Mouse (Mus musculus) heart, embryonic 16.5 days (tissue): ENCODE results near the gene Ccdc86. TPM values are rescaled to one million over a fixed set of nuclear protein-coding genes. Genes with fewer than 3 reads are reported as not detected.

Experiments used
- ATAC-seq: fragments of 200-750 bp; cut with Nextera tagmentation; replicated peaks from 2 replicates; pipeline ENCODE4 v1.8.0; 2017; ENCODE audit warnings: moderate number of reproducible peaks; ENCODE audit not compliant: insufficient read depth, low FRiP score; ENCODE audit errors: extremely low read depth
- H3K27ac ChIP-seq: fragments of 300-500 bp; sonication (generic); 2 replicates; pipeline ENCODE4 v1.5.1; 2014; ENCODE audit warnings: mild to moderate bottlenecking, low read length, control low read depth, moderate library complexity
- H3K27me3 ChIP-seq: fragments of 300-500 bp; sonication (generic); 2 replicates; pipeline ENCODE4 v1.6.1; 2014; ENCODE audit warnings: low read length, mixed read lengths; ENCODE audit not compliant: control insufficient read depth, insufficient read depth
- H3K36me3 ChIP-seq: fragments of 300-500 bp; sonication (generic); 2 replicates; pipeline ENCODE4 v1.6.1; 2014; ENCODE audit not compliant: control insufficient read depth, insufficient read depth
- H3K4me1 ChIP-seq: fragments of 300-500 bp; sonication (generic); 2 replicates; pipeline ENCODE4 v1.6.1; 2014; ENCODE audit warnings: low read length, mixed read lengths; ENCODE audit not compliant: control insufficient read depth, insufficient read depth
- H3K4me2 ChIP-seq: fragments of 300-500 bp; sonication (generic); 2 replicates; pipeline ENCODE4 v1.6.1; 2014; ENCODE audit warnings: low read depth, mild to moderate bottlenecking, control low read depth, low read length
- H3K4me3 ChIP-seq: fragments of 300-500 bp; sonication (generic); 2 replicates; pipeline ENCODE4 v1.5.1; 2014; ENCODE audit warnings: mild to moderate bottlenecking, control low read depth, low read length
- H3K9ac ChIP-seq: fragments of 300-500 bp; sonication (generic); 2 replicates; pipeline ENCODE4 v1.6.1; 2014; ENCODE audit warnings: low read length, control low read depth
- H3K9me3 ChIP-seq: fragments of 300-500 bp; sonication (generic); replicated peaks from 2 replicates; pipeline ENCODE4 v1.6.1; 2016; ENCODE audit warnings: low read length; ENCODE audit not compliant: control insufficient read depth
- WGBS: fragments of 180-500 bp; shearing (Covaris S2); extraction: QIAGEN DNeasy Blood & Tissue Kit; methylation state at CpG from one replicate; pipeline ENCODE4 v1.1.7; 2014; 5-methylcytosine and 5-hydroxymethylcytosine counted together
- polyA plus RNA-seq: library from polyadenylated mRNA; unstranded; fragments of >200 nt; fragmentation: Nextera tagmentation; extraction: Ambion mirVana; gene quantifications from 2 replicates; pipeline ENCODE4 v1.2.1, GENCODE M21; 2015

Gene Ccdc86
- polyA plus RNA-seq = 17.7 and 18.2 TPM in 2 replicates

GRCm38 (mm10) chr19:10949112-10949511, at the start of gene Ccdc86:
Gene Ccdc86, minus strand, starts transcription at chr19:10949266.
- WGBS = under 1% methylated on average over 30 of the region's 30 CpGs
- Histone ChIP-seq H3K27ac (peak within 1 kb of the TSS; percentile 63; the same call in 1 of the 2 replicates), H3K4me2 (peak within 1 kb of the TSS; percentile 98), H3K9ac (peak within 1 kb of the TSS; percentile 84), H3K4me1 (peaks cover 39% of the 10 kb centered on the region), H3K27me3 (no peaks in the 10 kb centered on the region), H3K36me3 (peaks cover 8% of the 10 kb centered on the region), H3K4me3 (peak within 1 kb of the TSS; percentile 80), H3K9me3 (no peaks in the 10 kb centered on the region)
- ATAC-seq = peak; percentile 95

DNA sequence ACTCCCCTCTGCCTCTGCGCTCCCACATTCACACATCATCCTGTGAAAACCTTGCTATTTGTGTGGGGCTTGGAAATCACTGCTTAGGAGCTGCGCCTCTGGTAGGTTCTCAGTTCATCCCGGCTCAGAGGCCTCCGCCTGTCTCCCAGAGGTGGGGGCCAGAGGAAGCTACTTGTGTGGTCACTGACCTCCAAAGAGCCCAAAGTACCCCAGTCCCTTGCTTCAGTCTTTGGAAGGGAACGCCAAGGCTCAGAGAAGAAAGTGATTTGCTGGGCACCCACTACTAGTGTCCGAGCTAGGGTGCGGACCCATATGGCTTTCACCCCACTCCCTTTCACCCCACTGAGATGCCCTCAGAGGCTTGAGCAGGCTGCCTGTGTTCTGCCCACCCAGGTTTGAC, 44.1 kb upstream of the Ccdc86 start, which contains the start of gene Ms4a15:
Gene Ms4a15 (minus strand): TSS at position 101 of the 400 bp plus-strand sequence.
- ATAC-seq = no peak
- no peaks in the 10 kb centered on the region for H3K9me3 ChIP-seq
- no peak within 1 kb of the TSS for H3K9ac ChIP-seq
- no peak within 1 kb of the TSS for H3K4me2 ChIP-seq
- 79% methylated on average over 7 of the region's 7 CpGs for WGBS
- no peaks in the 10 kb centered on the region for H3K4me1 ChIP-seq
- H3K36me3 ChIP-seq = no peaks in the 10 kb centered on the region
- no peak within 1 kb of the TSS for H3K4me3 ChIP-seq
- peaks cover 4% of the 10 kb centered on the region; the same call in 1 of the 2 replicates for H3K27me3 ChIP-seq
- H3K27ac ChIP-seq = no peak within 1 kb of the TSS

- Histone ChIP-seq H3K4me2 (no peak overlapping the region), H3K9ac (no peak overlapping the region), H3K4me3 (no peak overlapping the region), H3K27me3 (peaks cover 4% of the 10 kb centered on the region; the same call in 1 of the 2 replicates), H3K36me3 (no peaks in the 10 kb centered on the region), H3K9me3 (no peaks in the 10 kb centered on the region), H3K27ac (no peak overlapping the region), H3K4me1 (no peaks in the 10 kb centered on the region)
- ATAC-seq = no peak
Measured at GRCm38 (mm10) chr19:10991911-10992310, 42.8 kb upstream of the Ccdc86 start.

GRCm38 (mm10) chr19:10990751-10991150, 41.7 kb upstream of the Ccdc86 start:
- H3K27me3 ChIP-seq = peaks cover 4% of the 10 kb centered on the region; the same call in 1 of the 2 replicates
- no peak overlapping the region for H3K4me3 ChIP-seq
- WGBS = 22% methylated on average over 1 of the region's 1 CpGs
- no peaks in the 10 kb centered on the region for H3K36me3 ChIP-seq
- H3K4me1 ChIP-seq = no peaks in the 10 kb centered on the region
- H3K9me3 ChIP-seq = no peaks in the 10 kb centered on the region
- no peak for ATAC-seq
- H3K9ac ChIP-seq = no peak overlapping the region
- no peak overlapping the region for H3K4me2 ChIP-seq
- H3K27ac ChIP-seq = no peak overlapping the region

DNA sequence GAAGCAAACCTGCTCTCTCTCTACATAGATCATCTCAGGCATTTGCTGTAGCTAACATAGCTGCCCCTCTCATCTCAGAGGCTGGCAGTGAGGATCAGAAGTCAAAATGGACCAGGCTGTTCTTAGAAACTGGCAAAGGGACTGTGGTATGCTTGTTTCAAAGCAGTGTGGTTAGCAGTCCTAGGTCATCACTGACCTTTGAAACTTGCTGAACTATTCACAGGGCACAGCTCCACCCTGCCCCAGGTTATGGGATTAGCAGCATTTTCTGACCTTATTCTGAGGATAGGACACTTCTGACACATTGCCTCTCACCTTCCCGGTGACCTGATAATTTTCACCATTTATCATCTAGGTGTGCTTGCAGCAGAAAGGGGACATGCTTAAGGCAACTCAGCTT, 39.5 kb upstream of the Ccdc86 start:
- H3K27ac ChIP-seq = no peak overlapping the region
- H3K9ac ChIP-seq = no peak overlapping the region
- no peak overlapping the region for H3K4me3 ChIP-seq
- no peak for ATAC-seq
- H3K4me2 ChIP-seq = no peak overlapping the region
- peaks cover 4% of the 10 kb centered on the region; the same call in 1 of the 2 replicates for H3K27me3 ChIP-seq
- H3K4me1 ChIP-seq = no peaks in the 10 kb centered on the region
- WGBS = 89% methylated on average over 1 of the region's 1 CpGs
- no peaks in the 10 kb centered on the region for H3K9me3 ChIP-seq
- no peaks in the 10 kb centered on the region for H3K36me3 ChIP-seq

DNA sequence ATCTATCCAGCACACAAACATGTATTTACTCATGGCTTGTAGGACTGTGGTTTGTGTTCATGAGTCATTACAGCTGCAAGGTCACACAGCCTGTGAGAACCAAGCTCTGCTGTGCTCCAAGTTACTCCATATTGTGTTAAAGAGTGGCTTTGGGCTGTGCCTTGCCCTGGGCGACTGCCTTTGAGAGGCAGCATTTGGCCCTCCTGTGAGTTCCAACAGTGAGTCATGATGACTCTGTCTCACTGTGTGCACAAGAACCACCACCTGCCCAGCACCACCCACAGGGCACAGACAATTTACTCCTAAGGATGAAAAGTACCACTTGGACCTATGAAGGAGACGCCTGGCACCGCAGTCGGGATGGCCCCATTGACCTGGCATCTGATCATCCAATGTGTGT, 36.8 kb upstream of the Ccdc86 start:
- ATAC-seq = no peak
- 83% methylated on average over 4 of the region's 4 CpGs for WGBS
- Histone ChIP-seq H3K9ac (no peak overlapping the region), H3K27me3 (no peaks in the 10 kb centered on the region), H3K4me1 (no peaks in the 10 kb centered on the region), H3K27ac (no peak overlapping the region), H3K9me3 (no peaks in the 10 kb centered on the region), H3K4me2 (no peak overlapping the region), H3K36me3 (no peaks in the 10 kb centered on the region), H3K4me3 (no peak overlapping the region)

DNA sequence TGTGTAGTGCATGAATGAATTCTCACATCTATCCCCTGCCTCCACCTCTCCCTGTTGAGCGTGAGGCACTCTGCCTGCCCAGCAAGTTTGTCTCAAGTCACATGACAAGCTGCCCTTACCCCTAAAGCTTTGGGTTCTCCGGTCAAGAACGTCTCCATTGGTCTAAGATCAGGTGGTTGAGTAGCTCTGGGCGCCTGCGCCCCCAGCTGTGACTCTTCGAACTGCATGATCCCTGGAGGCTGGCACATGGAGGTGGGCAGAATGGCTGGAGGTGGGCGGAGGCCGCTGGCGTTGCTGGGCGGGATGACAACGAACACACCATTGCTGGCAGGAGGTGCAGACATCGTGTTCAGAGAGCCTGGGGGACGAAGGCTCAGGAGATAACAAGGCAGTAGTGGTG, 35.5 kb upstream of the Ccdc86 start:
- no peaks in the 10 kb centered on the region for H3K9me3 ChIP-seq
- no peak overlapping the region for H3K4me2 ChIP-seq
- no peak for ATAC-seq
- 70% methylated on average over 13 of the region's 13 CpGs for WGBS
- no peaks in the 10 kb centered on the region for H3K27me3 ChIP-seq
- no peak overlapping the region for H3K27ac ChIP-seq
- H3K4me3 ChIP-seq = no peak overlapping the region
- H3K4me1 ChIP-seq = peaks cover 2% of the 10 kb centered on the region; the same call in 1 of the 2 replicates
- no peak overlapping the region for H3K9ac ChIP-seq
- H3K36me3 ChIP-seq = no peaks in the 10 kb centered on the region

GRCm38 (mm10) chr19:10983146-10983545, 34.1 kb upstream of the Ccdc86 start:
- H3K9ac ChIP-seq = no peak overlapping the region
- H3K4me2 ChIP-seq = peak overlapping the region; percentile 15; the same call in 1 of the 2 replicates
- 23% methylated on average over 14 of the region's 14 CpGs for WGBS
- H3K4me1 ChIP-seq = peaks cover 5% of the 10 kb centered on the region; the same call in 1 of the 2 replicates
- H3K4me3 ChIP-seq = no peak overlapping the region
- no peak for ATAC-seq
- H3K36me3 ChIP-seq = no peaks in the 10 kb centered on the region
- no peak overlapping the region for H3K27ac ChIP-seq
- no peaks in the 10 kb centered on the region for H3K27me3 ChIP-seq
- H3K9me3 ChIP-seq = no peaks in the 10 kb centered on the region

DNA sequence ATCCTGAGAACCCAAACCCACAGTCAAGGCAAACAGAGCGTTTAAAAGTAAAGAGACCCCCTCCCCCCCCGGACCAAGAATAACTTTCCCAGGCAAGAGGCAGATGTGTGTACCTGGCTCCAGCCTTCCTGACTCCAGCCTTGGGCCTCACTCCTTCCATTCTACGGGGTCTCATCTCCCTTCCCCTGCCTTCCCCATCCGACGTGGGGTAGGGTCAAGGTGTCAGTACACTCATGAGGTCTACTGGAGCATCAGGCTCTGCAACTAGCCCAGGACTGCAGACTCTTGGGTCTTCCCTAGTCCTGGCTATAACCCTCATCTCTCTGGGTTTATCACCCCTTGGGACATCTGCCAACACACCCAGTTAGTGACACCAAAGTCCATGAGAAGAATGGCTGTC, 31.1 kb upstream of the Ccdc86 start:
- peaks cover 5% of the 10 kb centered on the region; the same call in 1 of the 2 replicates for H3K4me1 ChIP-seq
- no peak overlapping the region for H3K9ac ChIP-seq
- H3K4me3 ChIP-seq = no peak overlapping the region
- no peaks in the 10 kb centered on the region for H3K9me3 ChIP-seq
- H3K4me2 ChIP-seq = 0 out of 2 replicates have a peak overlapping the region, but pooled peaks have one; percentile 50
- 73% methylated on average over 5 of the region's 5 CpGs for WGBS
- no peak for ATAC-seq
- H3K27ac ChIP-seq = no peak overlapping the region
- H3K36me3 ChIP-seq = no peaks in the 10 kb centered on the region
- no peaks in the 10 kb centered on the region for H3K27me3 ChIP-seq
